Mouse (Mus musculus) embryonic facial prominence, embryonic 10.5 days (tissue): ENCODE measurements at regions not wholly inside any gene's neighbourhood (a gene's known extent, or its start where the extent isn't known, plus 50 kb on each side); places are given as distances from the start of the nearest gene placed in this dataset.

Source experiments
- DNase-seq: peaks from one replicate; pipeline ENCODE4 v3.0.0-alpha.2; 2017; ENCODE audit warnings: low spot score
- H3K27ac ChIP-seq: fragments of 300-500 bp; sonication (generic); replicated peaks from 2 replicates; pipeline ENCODE4 v1.5.1; 2016; ENCODE audit warnings: mild to moderate bottlenecking
- H3K27me3 ChIP-seq: fragments of 300-500 bp; sonication (generic); replicated peaks from 2 replicates; pipeline ENCODE4 v1.6.1; 2016; ENCODE audit warnings: low read depth, mild to moderate bottlenecking; ENCODE audit not compliant: poor library complexity, severe bottlenecking
- H3K36me3 ChIP-seq: fragments of 300-500 bp; sonication (generic); replicated peaks from 2 replicates; pipeline ENCODE4 v1.6.1; 2016; ENCODE audit warnings: mild to moderate bottlenecking, moderate library complexity
- H3K4me1 ChIP-seq: fragments of 300-500 bp; sonication (generic); 2 replicates; pipeline ENCODE4 v1.6.1; 2016
- H3K4me3 ChIP-seq: fragments of 300-500 bp; sonication (generic); 2 replicates; pipeline ENCODE4 v1.5.1; 2016; ENCODE audit warnings: mild to moderate bottlenecking, moderate library complexity
- H3K9me3 ChIP-seq: fragments of 300-500 bp; sonication (generic); 2 replicates; pipeline ENCODE4 v1.6.1; 2016; ENCODE audit warnings: mild to moderate bottlenecking
- WGBS: fragments of 180-500 bp; shearing (Covaris S2); methylation state at CpG from one replicate; pipeline ENCODE4 v1.1.7; 2016; 5-methylcytosine and 5-hydroxymethylcytosine counted together

- Histone ChIP-seq H3K36me3 (no peaks in the 10 kb centered on the region), H3K27ac (peak overlapping the region; percentile 74), H3K4me1 (peaks cover 80% of the 10 kb centered on the region), H3K9me3 (no peaks in the 10 kb centered on the region), H3K4me3 (no peak overlapping the region), H3K27me3 (no peaks in the 10 kb centered on the region)
- WGBS, result 13% methylated on average over 9 of the region's 9 CpGs
- DNase-seq, result peak; percentile 77
Measured at GRCm38 (mm10) chr12:71433549-71434200, 124.0 kb downstream of the Dact1 start.

GRCm38 (mm10) chr12:71438254-71438653 lies 128.6 kb downstream of the Dact1 start:
- no peaks in the 10 kb centered on the region for H3K36me3 ChIP-seq
- 43% methylated on average over 6 of the region's 6 CpGs for WGBS
- peak overlapping the region; percentile 71 for H3K27ac ChIP-seq
- no peaks in the 10 kb centered on the region for H3K9me3 ChIP-seq
- no peaks in the 10 kb centered on the region for H3K27me3 ChIP-seq
- peaks cover 49% of the 10 kb centered on the region for H3K4me1 ChIP-seq
- DNase-seq, result peak; percentile 80
- H3K4me3 ChIP-seq, result no peak overlapping the region

GRCm38 (mm10) chr12:71440863-71441262 lies 131.2 kb downstream of the Dact1 start:
- 88% methylated on average over 3 of the region's 3 CpGs for WGBS
- Histone ChIP-seq H3K4me3 (no peak overlapping the region), H3K36me3 (no peaks in the 10 kb centered on the region), H3K27me3 (no peaks in the 10 kb centered on the region), H3K27ac (no peak overlapping the region), H3K4me1 (peaks cover 24% of the 10 kb centered on the region), H3K9me3 (no peaks in the 10 kb centered on the region)
- DNase-seq, result no peak

- peaks cover 25% of the 10 kb centered on the region for H3K4me1 ChIP-seq
- H3K9me3 ChIP-seq, result no peaks in the 10 kb centered on the region
- H3K27me3 ChIP-seq, result no peaks in the 10 kb centered on the region
- 89% methylated on average over 5 of the region's 5 CpGs for WGBS
- H3K4me3 ChIP-seq, result no peak overlapping the region
- no peaks in the 10 kb centered on the region for H3K36me3 ChIP-seq
- DNase-seq, result no peak
- H3K27ac ChIP-seq, result no peak overlapping the region
Measured at GRCm38 (mm10) chr12:71441272-71441671, 131.6 kb downstream of the Dact1 start.

- no peaks in the 10 kb centered on the region for H3K36me3 ChIP-seq
- 0 out of 2 replicates have a peak, but pooled peaks cover 3% of the 10 kb centered on the region for H3K27me3 ChIP-seq
- 75% methylated on average over 8 of the region's 8 CpGs for WGBS
- H3K9me3 ChIP-seq, result no peaks in the 10 kb centered on the region
- DNase-seq, result no peak
- peak overlapping the region; percentile 57 for H3K27ac ChIP-seq
- peaks cover 42% of the 10 kb centered on the region for H3K4me1 ChIP-seq
- H3K4me3 ChIP-seq, result no peak overlapping the region
Measured at GRCm38 (mm10) chr12:71446177-71446891, 136.7 kb downstream of the Dact1 start.

GRCm38 (mm10) chr12:71446892-71447268 lies 137.2 kb downstream of the Dact1 start:
- H3K27ac ChIP-seq, result peak overlapping the region; percentile 57
- no peak overlapping the region for H3K4me3 ChIP-seq
- DNase-seq, result no peak
- H3K4me1 ChIP-seq, result peaks cover 46% of the 10 kb centered on the region
- H3K36me3 ChIP-seq, result no peaks in the 10 kb centered on the region
- no peaks in the 10 kb centered on the region for H3K9me3 ChIP-seq
- WGBS, result 31% methylated on average over 7 of the region's 7 CpGs
- 0 out of 2 replicates have a peak, but pooled peaks cover 3% of the 10 kb centered on the region for H3K27me3 ChIP-seq

- Histone ChIP-seq H3K4me1 (peaks cover 46% of the 10 kb centered on the region), H3K27ac (no peak overlapping the region; the same call in 1 of the 2 replicates), H3K36me3 (no peaks in the 10 kb centered on the region), H3K27me3 (0 out of 2 replicates have a peak, but pooled peaks cover 3% of the 10 kb centered on the region), H3K4me3 (no peak overlapping the region), H3K9me3 (no peaks in the 10 kb centered on the region)
- no peak for DNase-seq
- WGBS, result 67% methylated on average over 3 of the region's 3 CpGs
Measured at GRCm38 (mm10) chr12:71449032-71449431, 139.3 kb downstream of the Dact1 start.

- 74% methylated on average over 4 of the region's 4 CpGs for WGBS
- H3K27ac ChIP-seq, result peak overlapping the region; percentile 85
- no peak for DNase-seq
- H3K9me3 ChIP-seq, result no peaks in the 10 kb centered on the region
- H3K36me3 ChIP-seq, result no peaks in the 10 kb centered on the region
- 0 out of 2 replicates have a peak, but pooled peaks cover 3% of the 10 kb centered on the region for H3K27me3 ChIP-seq
- H3K4me1 ChIP-seq, result peaks cover 53% of the 10 kb centered on the region
- no peak overlapping the region for H3K4me3 ChIP-seq
Measured at GRCm38 (mm10) chr12:71450128-71450527, 140.4 kb downstream of the Dact1 start.

- Histone ChIP-seq H3K27ac (peak overlapping the region; percentile 85), H3K4me3 (no peak overlapping the region), H3K27me3 (0 out of 2 replicates have a peak, but pooled peaks cover 3% of the 10 kb centered on the region), H3K36me3 (no peaks in the 10 kb centered on the region), H3K9me3 (no peaks in the 10 kb centered on the region), H3K4me1 (peaks cover 54% of the 10 kb centered on the region)
- 52% methylated on average over 14 of the region's 14 CpGs for WGBS
- DNase-seq, result peak; percentile 76
Measured at GRCm38 (mm10) chr12:71450680-71451463, 141.2 kb downstream of the Dact1 start.

- 0 out of 2 replicates have a peak, but pooled peaks cover 12% of the 10 kb centered on the region for H3K4me1 ChIP-seq
- H3K27me3 ChIP-seq, result no peaks in the 10 kb centered on the region
- no peak overlapping the region for H3K4me3 ChIP-seq
- 85% methylated on average over 6 of the region's 6 CpGs for WGBS
- no peaks in the 10 kb centered on the region for H3K9me3 ChIP-seq
- DNase-seq, result no peak
- no peak overlapping the region for H3K27ac ChIP-seq
- no peaks in the 10 kb centered on the region for H3K36me3 ChIP-seq
Measured at GRCm38 (mm10) chr12:71456900-71457299, 147.2 kb downstream of the Dact1 start.

GRCm38 (mm10) chr12:71458559-71459176 lies 149.0 kb downstream of the Dact1 start:
- H3K36me3 ChIP-seq, result no peaks in the 10 kb centered on the region
- 63% methylated on average over 12 of the region's 12 CpGs for WGBS
- H3K27me3 ChIP-seq, result no peaks in the 10 kb centered on the region
- no peak for DNase-seq
- no peaks in the 10 kb centered on the region for H3K9me3 ChIP-seq
- H3K4me3 ChIP-seq, result no peak overlapping the region
- peaks cover 19% of the 10 kb centered on the region; the same call in 1 of the 2 replicates for H3K4me1 ChIP-seq
- H3K27ac ChIP-seq, result no peak overlapping the region; the same call in 1 of the 2 replicates

- H3K27ac ChIP-seq, result no peak overlapping the region
- no peak overlapping the region for H3K4me3 ChIP-seq
- no peak for DNase-seq
- H3K27me3 ChIP-seq, result no peaks in the 10 kb centered on the region
- peaks cover 11% of the 10 kb centered on the region; the same call in 1 of the 2 replicates for H3K4me1 ChIP-seq
- no peaks in the 10 kb centered on the region for H3K9me3 ChIP-seq
- WGBS, result 52% methylated on average over 6 of the region's 6 CpGs
- no peaks in the 10 kb centered on the region for H3K36me3 ChIP-seq
Measured at GRCm38 (mm10) chr12:71460643-71461042, 151.0 kb downstream of the Dact1 start.
